Mouse (Mus musculus): ENCODE data around the gene Gng12. TPM values are rescaled to one million over a fixed set of nuclear protein-coding genes. Genes with fewer than 3 reads are reported as not detected.

Gene Gng12
- polyA plus RNA-seq, 1 experiment from 2014 or later, result 56.0 TPM

- no peak overlapping the region for H3K27ac ChIP-seq
- no peak overlapping the region for H3K4me3 ChIP-seq
- no peaks in the 10 kb centered on the region for H3K4me1 ChIP-seq
- H3K4me2 ChIP-seq, result no peak overlapping the region
- no peaks in the 10 kb centered on the region for H3K36me3 ChIP-seq
- H3K9me3 ChIP-seq, result no peaks in the 10 kb centered on the region
- no peaks in the 10 kb centered on the region for H3K27me3 ChIP-seq
- no peak for ATAC-seq (ENCODE audit: insufficient number of reproducible peaks, insufficient read depth, low FRiP score, low TSS enrichment, low read depth)
- 92% methylated on average over 4 of the region's 4 CpGs for WGBS
- H3K9ac ChIP-seq, result no peak overlapping the region
Observed at GRCm38 (mm10) chr6:66920786-66921185, 24.6 kb downstream of the Gng12 start.

DNA sequence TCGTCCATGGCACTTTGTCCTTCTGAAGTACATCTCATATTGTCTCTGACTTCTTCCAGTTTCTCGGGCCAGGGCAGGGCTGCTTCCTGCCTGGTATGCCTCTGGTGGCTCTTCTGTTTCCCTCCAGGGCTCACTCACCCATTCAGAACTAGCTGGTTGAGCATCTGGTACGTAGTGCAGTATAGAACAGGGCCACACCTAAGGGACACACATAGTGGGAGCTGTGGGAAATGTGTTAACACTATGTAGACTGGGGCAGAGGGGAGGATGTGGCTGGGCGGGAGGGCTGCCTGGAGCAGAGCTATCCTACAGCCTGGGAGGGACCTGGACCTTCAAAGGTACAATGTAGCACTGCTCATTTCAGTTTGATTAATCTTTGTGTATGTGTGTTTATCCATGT, 25.6 kb downstream of the Gng12 start:
- 87% methylated on average over 4 of the region's 4 CpGs for WGBS
- Histone ChIP-seq H3K27ac (no peak overlapping the region), H3K4me3 (no peak overlapping the region), H3K4me2 (no peak overlapping the region), H3K4me1 (0 out of 2 replicates have a peak, but pooled peaks cover 4% of the 10 kb centered on the region), H3K36me3 (no peaks in the 10 kb centered on the region), H3K9ac (no peak overlapping the region), H3K27me3 (no peaks in the 10 kb centered on the region), H3K9me3 (no peaks in the 10 kb centered on the region)
- ATAC-seq (ENCODE audit: insufficient number of reproducible peaks, insufficient read depth, low FRiP score, low TSS enrichment, low read depth), result no peak

DNA sequence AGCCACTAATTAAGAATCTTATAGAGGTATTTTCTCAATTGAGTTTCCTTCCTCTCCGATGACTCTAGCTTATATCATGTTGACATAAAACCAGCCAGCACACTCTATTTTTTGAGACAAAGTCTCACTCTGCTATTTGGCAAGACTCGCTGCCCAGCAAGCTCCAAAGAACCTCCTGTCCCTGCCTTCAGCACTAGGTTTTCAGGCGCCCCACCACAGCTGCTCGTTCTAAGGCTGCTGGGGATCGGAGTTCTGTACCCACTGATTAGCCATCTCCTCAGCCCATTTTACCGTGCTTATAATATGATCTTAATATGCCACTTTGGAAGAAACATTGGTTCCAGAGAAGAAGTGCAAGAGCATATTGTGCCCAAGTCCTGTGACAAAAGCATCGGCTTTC, 26.3 kb downstream of the Gng12 start:
- Histone ChIP-seq H3K9ac (no peak overlapping the region), H3K4me2 (no peak overlapping the region), H3K4me1 (0 out of 2 replicates have a peak, but pooled peaks cover 4% of the 10 kb centered on the region), H3K36me3 (no peaks in the 10 kb centered on the region), H3K4me3 (no peak overlapping the region), H3K9me3 (no peaks in the 10 kb centered on the region), H3K27ac (no peak overlapping the region), H3K27me3 (no peaks in the 10 kb centered on the region)
- no peak for ATAC-seq (ENCODE audit: insufficient number of reproducible peaks, insufficient read depth, low FRiP score, low TSS enrichment, low read depth)
- 89% methylated on average over 7 of the region's 7 CpGs for WGBS

- no peaks in the 10 kb centered on the region for H3K36me3 ChIP-seq
- no peaks in the 10 kb centered on the region for H3K27me3 ChIP-seq
- WGBS, result 91% methylated on average over 4 of the region's 4 CpGs
- ATAC-seq (ENCODE audit: insufficient number of reproducible peaks, insufficient read depth, low FRiP score, low TSS enrichment, low read depth), result no peak
- H3K27ac ChIP-seq, result no peak overlapping the region
- H3K9ac ChIP-seq, result no peak overlapping the region
- no peak overlapping the region for H3K4me2 ChIP-seq
- H3K4me1 ChIP-seq, result 0 out of 2 replicates have a peak, but pooled peaks cover 4% of the 10 kb centered on the region
- no peaks in the 10 kb centered on the region for H3K9me3 ChIP-seq
- H3K4me3 ChIP-seq, result no peak overlapping the region
Observed at GRCm38 (mm10) chr6:66923851-66924250, 27.7 kb downstream of the Gng12 start.

DNA sequence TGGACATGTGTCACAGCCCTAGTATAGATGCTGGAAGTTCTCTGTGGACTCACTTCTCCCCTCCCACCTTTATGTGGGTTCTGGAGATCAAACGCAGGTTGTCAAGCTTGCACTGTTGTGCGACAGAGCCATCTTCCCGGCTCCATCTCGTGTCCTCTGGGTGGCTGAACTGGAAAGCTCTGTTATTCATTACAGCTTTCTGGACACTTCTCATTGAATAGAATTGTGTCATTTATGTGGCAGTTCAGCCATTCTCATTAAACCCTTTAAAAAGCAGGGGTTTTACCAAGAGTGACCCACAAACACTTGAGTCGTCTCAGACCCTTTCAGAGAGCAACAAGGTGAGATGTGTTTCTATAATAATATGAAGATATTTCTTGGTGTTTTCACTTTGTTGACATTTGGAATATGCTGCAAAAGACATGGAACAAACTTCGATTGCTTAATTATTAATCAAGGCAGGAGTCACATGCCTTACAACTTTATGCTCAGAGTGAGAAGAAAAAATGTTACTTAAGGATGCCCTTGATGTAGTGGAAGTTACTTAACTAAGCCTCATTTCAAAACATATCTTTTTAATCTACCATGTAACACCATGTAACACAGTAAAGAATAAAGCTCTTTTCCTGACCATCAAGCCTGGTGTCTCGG, 28.2 kb downstream of the Gng12 start:
- Histone ChIP-seq H3K9me3 (no peaks in the 10 kb centered on the region), H3K27ac (no peak overlapping the region), H3K27me3 (no peaks in the 10 kb centered on the region), H3K9ac (no peak overlapping the region), H3K4me1 (peaks cover 4% of the 10 kb centered on the region; the same call in 1 of the 2 replicates), H3K36me3 (no peaks in the 10 kb centered on the region), H3K4me3 (no peak overlapping the region), H3K4me2 (no peak overlapping the region)
- no peak for ATAC-seq (ENCODE audit: insufficient number of reproducible peaks, insufficient read depth, low FRiP score, low TSS enrichment, low read depth)
- 76% methylated on average over 7 of the region's 7 CpGs for WGBS

GRCm38 (mm10) chr6:66926269-66926668, 30.1 kb downstream of the Gng12 start:
- no peaks in the 10 kb centered on the region for H3K36me3 ChIP-seq
- ATAC-seq (ENCODE audit: insufficient number of reproducible peaks, insufficient read depth, low FRiP score, low TSS enrichment, low read depth), result no peak
- H3K4me2 ChIP-seq, result no peak overlapping the region
- H3K27me3 ChIP-seq, result no peaks in the 10 kb centered on the region
- no peak overlapping the region for H3K4me3 ChIP-seq
- H3K9me3 ChIP-seq, result no peaks in the 10 kb centered on the region
- H3K27ac ChIP-seq, result no peak overlapping the region
- peaks cover 4% of the 10 kb centered on the region; the same call in 1 of the 2 replicates for H3K4me1 ChIP-seq
- WGBS, result 6% methylated on average over 4 of the region's 4 CpGs
- no peak overlapping the region for H3K9ac ChIP-seq

DNA sequence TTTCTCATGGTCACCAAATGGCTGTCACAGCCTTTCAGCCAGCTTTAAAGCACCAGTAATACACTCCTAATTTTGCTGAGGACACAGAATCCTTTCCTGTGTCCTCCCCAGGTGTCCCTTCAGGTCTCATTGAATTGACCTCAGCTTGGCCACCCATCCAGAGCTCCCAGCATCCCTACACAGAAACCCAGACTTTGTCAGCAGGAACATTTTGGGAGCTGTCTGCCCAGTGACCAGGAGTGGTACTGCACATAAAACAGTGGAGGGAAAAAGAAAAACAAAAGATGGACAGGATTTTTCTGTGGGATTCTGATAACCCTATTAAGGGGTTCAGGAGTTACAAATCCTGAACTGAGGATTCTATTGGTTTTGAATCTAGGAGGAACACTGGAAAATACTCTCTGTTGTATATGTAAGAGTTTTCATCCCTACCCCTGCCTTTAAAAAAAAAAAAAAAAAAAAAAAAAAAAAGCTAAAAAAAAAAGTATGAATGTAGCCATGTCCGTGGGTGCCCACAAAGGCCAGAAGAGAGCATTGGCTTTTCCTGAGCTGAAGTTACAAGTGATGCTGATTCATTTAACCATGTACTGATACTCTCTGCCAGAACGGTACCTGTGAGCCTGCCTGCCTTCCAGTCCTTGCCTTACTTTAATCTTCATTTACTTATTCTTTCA, 32.9 kb downstream of the Gng12 start:
- Histone ChIP-seq H3K4me2 (no peak overlapping the region), H3K27ac (no peak overlapping the region), H3K36me3 (no peaks in the 10 kb centered on the region), H3K9me3 (no peaks in the 10 kb centered on the region), H3K9ac (no peak overlapping the region), H3K4me3 (no peak overlapping the region), H3K27me3 (no peaks in the 10 kb centered on the region), H3K4me1 (peaks cover 4% of the 10 kb centered on the region; the same call in 1 of the 2 replicates)
- 75% methylated on average over 2 of the region's 2 CpGs for WGBS
- ATAC-seq (ENCODE audit: insufficient number of reproducible peaks, insufficient read depth, low FRiP score, low TSS enrichment, low read depth), result no peak

DNA sequence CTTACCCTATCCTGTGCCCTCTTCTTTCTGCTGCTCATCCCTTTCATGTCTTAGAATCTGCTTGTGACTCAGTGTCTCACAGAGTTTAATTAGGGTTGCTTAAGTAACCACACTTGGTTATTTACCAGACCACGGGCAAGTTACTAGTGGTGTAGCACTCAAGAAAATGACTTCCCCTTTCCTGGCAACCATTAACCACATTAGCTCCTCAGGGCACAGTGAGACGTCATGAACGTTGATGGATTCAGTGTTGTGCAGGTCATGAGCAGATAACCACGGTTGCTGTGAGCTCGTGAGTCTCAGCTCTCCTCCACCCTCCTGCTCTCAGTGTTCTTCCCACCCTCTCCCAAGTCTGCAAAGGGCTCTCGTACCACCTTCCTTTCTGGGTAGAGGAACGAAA, 33.5 kb downstream of the Gng12 start:
- Histone ChIP-seq H3K36me3 (no peaks in the 10 kb centered on the region), H3K4me2 (no peak overlapping the region), H3K27me3 (no peaks in the 10 kb centered on the region), H3K4me1 (peaks cover 4% of the 10 kb centered on the region; the same call in 1 of the 2 replicates), H3K9ac (no peak overlapping the region), H3K9me3 (no peaks in the 10 kb centered on the region), H3K4me3 (no peak overlapping the region), H3K27ac (no peak overlapping the region)
- WGBS, result 38% methylated on average over 7 of the region's 7 CpGs
- no peak for ATAC-seq (ENCODE audit: insufficient number of reproducible peaks, insufficient read depth, low FRiP score, low TSS enrichment, low read depth)

DNA sequence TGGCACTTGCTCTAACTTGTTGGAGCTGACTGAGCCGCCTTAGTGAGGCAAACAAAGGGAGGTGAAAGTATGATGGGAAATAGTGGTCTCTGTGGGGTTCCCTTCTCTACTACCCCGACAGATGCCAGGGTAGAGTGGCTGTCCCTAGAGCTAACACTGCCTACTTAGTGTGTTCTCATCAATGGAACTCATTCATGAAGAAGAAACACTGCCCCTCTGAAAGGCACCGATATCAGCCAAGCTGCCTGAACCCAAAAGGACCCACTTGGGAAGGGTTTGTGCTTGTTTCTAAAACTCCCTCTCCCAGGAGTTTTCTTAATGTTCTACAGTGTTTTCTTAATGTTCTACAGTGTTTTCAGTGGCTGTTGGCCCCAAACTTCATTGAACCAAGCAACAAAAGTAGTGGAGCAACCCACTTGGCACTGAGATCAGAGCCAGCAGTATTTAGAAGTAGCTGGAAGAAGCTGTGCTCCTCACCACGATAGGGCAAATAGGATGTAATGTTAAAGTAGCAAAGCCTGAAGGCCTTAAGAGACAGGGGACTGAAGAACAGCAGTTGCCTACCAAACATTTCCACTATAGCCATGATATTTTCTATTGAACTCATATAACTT, 36.1 kb downstream of the Gng12 start:
- 62% methylated on average over 4 of the region's 4 CpGs for WGBS
- Histone ChIP-seq H3K4me1 (no peaks in the 10 kb centered on the region; the same call in 1 of the 2 replicates), H3K27me3 (no peaks in the 10 kb centered on the region), H3K9ac (no peak overlapping the region), H3K4me2 (no peak overlapping the region), H3K9me3 (no peaks in the 10 kb centered on the region), H3K4me3 (no peak overlapping the region), H3K36me3 (no peaks in the 10 kb centered on the region), H3K27ac (no peak overlapping the region)
- no peak for ATAC-seq (ENCODE audit: insufficient number of reproducible peaks, insufficient read depth, low FRiP score, low TSS enrichment, low read depth)

DNA sequence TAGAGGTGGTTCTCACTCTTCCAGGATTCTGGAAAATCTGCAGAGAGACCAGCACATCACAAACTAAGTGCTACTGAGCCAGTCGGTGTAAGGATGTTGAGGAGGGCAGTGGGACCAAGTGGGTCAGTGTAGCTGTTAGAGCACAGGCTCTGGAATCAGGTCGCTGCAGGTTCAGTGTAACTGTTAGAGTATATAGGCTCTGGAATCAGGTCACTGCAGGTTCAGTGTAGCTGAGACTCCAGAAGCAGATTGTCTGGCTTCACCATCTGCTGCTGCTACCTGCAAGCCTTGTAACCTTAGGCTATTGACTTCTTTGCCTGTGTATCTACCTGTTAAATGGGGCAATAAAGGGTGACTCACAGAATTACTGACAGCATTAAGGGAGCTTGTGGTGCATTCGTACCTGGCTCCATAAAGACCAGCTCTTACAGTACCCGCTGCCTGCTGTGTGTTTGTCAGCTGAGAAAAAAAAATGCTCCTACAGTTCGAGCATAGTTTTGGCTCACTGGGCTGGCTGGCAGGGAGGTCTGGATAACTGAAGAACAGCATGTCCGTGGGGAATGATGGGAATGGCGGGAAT, 44.5 kb downstream of the Gng12 start:
- no peak overlapping the region for H3K4me2 ChIP-seq
- no peak overlapping the region for H3K4me3 ChIP-seq
- WGBS, result 70% methylated on average over 7 of the region's 7 CpGs
- no peak overlapping the region for H3K9ac ChIP-seq
- no peaks in the 10 kb centered on the region for H3K36me3 ChIP-seq
- no peaks in the 10 kb centered on the region for H3K9me3 ChIP-seq
- H3K27ac ChIP-seq, result no peak overlapping the region
- ATAC-seq (ENCODE audit: insufficient number of reproducible peaks, insufficient read depth, low FRiP score, low TSS enrichment, low read depth), result no peak
- H3K4me1 ChIP-seq, result peaks cover 26% of the 10 kb centered on the region
- no peaks in the 10 kb centered on the region for H3K27me3 ChIP-seq

GRCm38 (mm10) chr6:66941792-66942191, 45.6 kb downstream of the Gng12 start:
- 69% methylated on average over 6 of the region's 6 CpGs for WGBS
- H3K27me3 ChIP-seq, result no peaks in the 10 kb centered on the region

More at GRCm38 (mm10) chr6:66941792-66942191, 45.6 kb downstream of the Gng12 start:
- H3K9me3 ChIP-seq, result no peaks in the 10 kb centered on the region
- no peak overlapping the region for H3K27ac ChIP-seq
- H3K9ac ChIP-seq, result no peak overlapping the region
- no peak for ATAC-seq (ENCODE audit: insufficient number of reproducible peaks, insufficient read depth, low FRiP score, low TSS enrichment, low read depth)
- no peaks in the 10 kb centered on the region for H3K36me3 ChIP-seq
- H3K4me2 ChIP-seq, result no peak overlapping the region
- no peak overlapping the region for H3K4me3 ChIP-seq
- H3K4me1 ChIP-seq, result peaks cover 28% of the 10 kb centered on the region
